Mouse (Mus musculus) C2C12 (cell line): ENCODE data around the gene Tmed2.

Experiments used
- CTCF ChIP-seq: IDR thresholded peaks from one replicate; pipeline ENCODE4 v1.5.1; 2011; ENCODE audit not compliant: control insufficient read depth, insufficient read depth, insufficient read length
- FOSL1 ChIP-seq: IDR thresholded peaks from one replicate; pipeline ENCODE4 v1.8.0; 2011; ENCODE audit warnings: mild to moderate bottlenecking, low read length; ENCODE audit not compliant: poor library complexity, insufficient read depth, severe bottlenecking
- MAX ChIP-seq: IDR thresholded peaks from one replicate; pipeline ENCODE4 v1.6.1; 2011; ENCODE audit warnings: mild to moderate bottlenecking, control low read depth
- MYOG ChIP-seq: IDR thresholded peaks from one replicate; pipeline ENCODE4 v1.6.1; 2011; ENCODE audit not compliant: control insufficient read depth, insufficient read length; ENCODE audit errors: extremely low read depth

GRCm38 (mm10) chr5:124598224-124599174 is 58.0 kb downstream of the Tmed2 start:
- TF ChIP-seq MAX (no peak), CTCF (no peak), MYOG (no peak), FOSL1 (no peak)
